Mouse (Mus musculus): ENCODE data around the gene Gm45021. TPM values are rescaled to one million over a fixed set of nuclear protein-coding genes. Genes with fewer than 3 reads are reported as not detected.

The Gm45021 gene
- polyA plus RNA-seq, 1 experiment: not detected

- H3K36me3 ChIP-seq (ENCODE audit: control insufficient read depth, insufficient read depth): no peaks in the 10 kb centered on the region
- no peak overlapping the region for H3K4me3 ChIP-seq (ENCODE audit: insufficient read depth, poor library complexity, severe bottlenecking)
- H3K27me3 ChIP-seq (ENCODE audit: control insufficient read depth, insufficient read depth, insufficient read length): no peaks in the 10 kb centered on the region
- TF ChIP-seq FOSL1 (IDR thresholded peaks at IDR 0.05; ENCODE audit: insufficient read depth, low read length, poor library complexity, severe bottlenecking) (no peak), CTCF (IDR thresholded peaks at IDR 0.05; ENCODE audit: control insufficient read depth, insufficient read depth, insufficient read length) (no peak), CEBPB (IDR thresholded peaks at IDR 0.05; ENCODE audit: low read depth) (no peak), USF1 (IDR thresholded peaks at IDR 0.05; ENCODE audit: low read depth) (no peak), MYOG (IDR thresholded peaks at IDR 0.05; ENCODE audit: control insufficient read depth, extremely low read depth, insufficient read length) (no peak), MAX (IDR thresholded peaks at IDR 0.05) (no peak), MYOD1 (IDR thresholded peaks at IDR 0.05; ENCODE audit: control insufficient read depth, insufficient read length, low read depth) (no peak)
- H3ac ChIP-seq (ENCODE audit: control insufficient read depth, insufficient read length, low read depth): no peak overlapping the region
- no peaks in the 10 kb centered on the region for H3K79me2 ChIP-seq (ENCODE audit: control insufficient read depth, insufficient read depth)
- no peaks in the 10 kb centered on the region for H3K79me3 ChIP-seq (ENCODE audit: low read depth)
Measured at GRCm38 (mm10) chr6:48546271-48546670, 43.1 kb upstream of the Gm45021 start.

DNA sequence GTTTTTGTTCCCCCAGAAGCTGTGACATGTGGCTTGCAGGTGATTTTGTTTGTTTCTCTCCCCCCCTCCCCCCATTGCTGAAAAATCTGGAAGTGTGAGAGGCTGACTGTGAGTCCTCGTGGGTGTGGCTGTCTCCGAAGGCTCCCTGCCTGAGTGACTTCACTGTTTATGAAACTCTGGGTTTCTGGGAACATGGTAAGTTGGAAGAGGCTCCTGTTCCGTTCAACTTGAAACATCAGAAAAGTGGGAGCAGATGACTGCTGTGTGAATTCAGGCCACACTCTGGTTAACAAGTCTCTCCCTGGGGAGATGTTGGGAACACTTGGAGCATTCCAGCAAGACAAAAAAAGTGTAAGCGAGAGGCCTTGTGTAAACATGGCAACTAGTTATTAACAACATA is 42.6 kb upstream of the Gm45021 start:
- no peak overlapping the region for H3K4me3 ChIP-seq (ENCODE audit: insufficient read depth, poor library complexity, severe bottlenecking)
- no peaks in the 10 kb centered on the region for H3K36me3 ChIP-seq (ENCODE audit: control insufficient read depth, insufficient read depth)
- no peaks in the 10 kb centered on the region for H3K79me2 ChIP-seq (ENCODE audit: control insufficient read depth, insufficient read depth)
- TF ChIP-seq CTCF (IDR thresholded peaks at IDR 0.05; ENCODE audit: control insufficient read depth, insufficient read depth, insufficient read length) (no peak), MYOG (IDR thresholded peaks at IDR 0.05; ENCODE audit: control insufficient read depth, extremely low read depth, insufficient read length) (no peak), MYOD1 (IDR thresholded peaks at IDR 0.05; ENCODE audit: control insufficient read depth, insufficient read length, low read depth) (no peak), FOSL1 (IDR thresholded peaks at IDR 0.05; ENCODE audit: insufficient read depth, low read length, poor library complexity, severe bottlenecking) (no peak), CEBPB (IDR thresholded peaks at IDR 0.05; ENCODE audit: low read depth) (no peak), MAX (IDR thresholded peaks at IDR 0.05) (no peak), USF1 (IDR thresholded peaks at IDR 0.05; ENCODE audit: low read depth) (no peak)
- no peak overlapping the region for H3ac ChIP-seq (ENCODE audit: control insufficient read depth, insufficient read length, low read depth)
- no peaks in the 10 kb centered on the region for H3K79me3 ChIP-seq (ENCODE audit: low read depth)
- H3K27me3 ChIP-seq (ENCODE audit: control insufficient read depth, insufficient read depth, insufficient read length): no peaks in the 10 kb centered on the region

DNA sequence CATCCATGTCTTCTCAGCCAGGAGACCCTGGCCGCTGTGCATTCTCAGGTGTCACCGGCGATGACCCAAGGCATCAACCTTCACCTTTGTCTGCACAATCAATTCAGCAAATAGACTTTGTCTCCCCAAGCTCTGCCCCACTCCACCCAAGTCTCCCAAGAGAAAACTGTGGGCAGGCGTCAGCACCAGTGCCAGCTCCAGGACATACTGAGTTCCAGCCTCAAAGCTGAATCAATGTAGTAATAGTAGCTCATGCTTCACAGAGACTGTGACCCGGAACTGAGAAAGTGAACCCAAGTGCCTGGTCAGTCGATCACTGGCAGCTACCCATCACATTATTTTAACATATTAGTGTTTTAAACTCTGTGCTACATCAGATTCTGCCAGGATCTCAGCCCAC is 41.1 kb upstream of the Gm45021 start:
- H3K79me3 ChIP-seq (ENCODE audit: low read depth): no peaks in the 10 kb centered on the region
- no peaks in the 10 kb centered on the region for H3K36me3 ChIP-seq (ENCODE audit: control insufficient read depth, insufficient read depth)
- no peaks in the 10 kb centered on the region for H3K27me3 ChIP-seq (ENCODE audit: control insufficient read depth, insufficient read depth, insufficient read length)
- H3K4me3 ChIP-seq (ENCODE audit: insufficient read depth, poor library complexity, severe bottlenecking): no peak overlapping the region
- no peaks in the 10 kb centered on the region for H3K79me2 ChIP-seq (ENCODE audit: control insufficient read depth, insufficient read depth)
- TF ChIP-seq FOSL1 (IDR thresholded peaks at IDR 0.05; ENCODE audit: insufficient read depth, low read length, poor library complexity, severe bottlenecking): no peak
- TF ChIP-seq CEBPB (IDR thresholded peaks at IDR 0.05; ENCODE audit: low read depth): no peak
- TF ChIP-seq MAX (IDR thresholded peaks at IDR 0.05): no peak
- TF ChIP-seq MYOG (IDR thresholded peaks at IDR 0.05; ENCODE audit: control insufficient read depth, extremely low read depth, insufficient read length): no peak
- no peak for TF ChIP-seq MYOD1 (IDR thresholded peaks at IDR 0.05; ENCODE audit: control insufficient read depth, insufficient read length, low read depth)
- TF ChIP-seq CTCF (IDR thresholded peaks at IDR 0.05; ENCODE audit: control insufficient read depth, insufficient read depth, insufficient read length): no peak
- no peak for TF ChIP-seq USF1 (IDR thresholded peaks at IDR 0.05; ENCODE audit: low read depth)
- H3ac ChIP-seq (ENCODE audit: control insufficient read depth, insufficient read length, low read depth): no peak overlapping the region

GRCm38 (mm10) chr6:48552918-48553317 is 36.5 kb upstream of the Gm45021 start:
- TF ChIP-seq CEBPB (IDR thresholded peaks at IDR 0.05; ENCODE audit: low read depth) (no peak), MAX (IDR thresholded peaks at IDR 0.05) (peak; percentile 47)
- no peaks in the 10 kb centered on the region for H3K36me3 ChIP-seq (ENCODE audit: control insufficient read depth, insufficient read depth)
- H3K79me2 ChIP-seq (ENCODE audit: control insufficient read depth, insufficient read depth): no peaks in the 10 kb centered on the region
- no peak overlapping the region for H3ac ChIP-seq (ENCODE audit: control insufficient read depth, insufficient read length, low read depth)
- H3K27me3 ChIP-seq (ENCODE audit: control insufficient read depth, insufficient read depth, insufficient read length): no peaks in the 10 kb centered on the region
- no peak overlapping the region for H3K4me3 ChIP-seq (ENCODE audit: insufficient read depth, poor library complexity, severe bottlenecking)
- no peaks in the 10 kb centered on the region for H3K79me3 ChIP-seq (ENCODE audit: low read depth)

- TF ChIP-seq MYOD1 (IDR thresholded peaks at IDR 0.05; ENCODE audit: control insufficient read depth, insufficient read length, low read depth) (no peak), FOSL1 (IDR thresholded peaks at IDR 0.05; ENCODE audit: insufficient read depth, low read length, poor library complexity, severe bottlenecking) (no peak), CEBPB (IDR thresholded peaks at IDR 0.05; ENCODE audit: low read depth) (no peak), MAX (IDR thresholded peaks at IDR 0.05) (no peak), CTCF (IDR thresholded peaks at IDR 0.05; ENCODE audit: control insufficient read depth, insufficient read depth, insufficient read length) (no peak), USF1 (IDR thresholded peaks at IDR 0.05; ENCODE audit: low read depth) (no peak), MYOG (IDR thresholded peaks at IDR 0.05; ENCODE audit: control insufficient read depth, extremely low read depth, insufficient read length) (no peak)
- Histone ChIP-seq H3K4me3 (ENCODE audit: insufficient read depth, poor library complexity, severe bottlenecking) (no peak overlapping the region), H3K79me2 (ENCODE audit: control insufficient read depth, insufficient read depth) (no peaks in the 10 kb centered on the region), H3K79me3 (ENCODE audit: low read depth) (no peaks in the 10 kb centered on the region), H3K36me3 (ENCODE audit: control insufficient read depth, insufficient read depth) (no peaks in the 10 kb centered on the region), H3K27me3 (ENCODE audit: control insufficient read depth, insufficient read depth, insufficient read length) (no peaks in the 10 kb centered on the region), H3ac (ENCODE audit: control insufficient read depth, insufficient read length, low read depth) (no peak overlapping the region)
Measured at GRCm38 (mm10) chr6:48553819-48554218, 35.6 kb upstream of the Gm45021 start.

DNA sequence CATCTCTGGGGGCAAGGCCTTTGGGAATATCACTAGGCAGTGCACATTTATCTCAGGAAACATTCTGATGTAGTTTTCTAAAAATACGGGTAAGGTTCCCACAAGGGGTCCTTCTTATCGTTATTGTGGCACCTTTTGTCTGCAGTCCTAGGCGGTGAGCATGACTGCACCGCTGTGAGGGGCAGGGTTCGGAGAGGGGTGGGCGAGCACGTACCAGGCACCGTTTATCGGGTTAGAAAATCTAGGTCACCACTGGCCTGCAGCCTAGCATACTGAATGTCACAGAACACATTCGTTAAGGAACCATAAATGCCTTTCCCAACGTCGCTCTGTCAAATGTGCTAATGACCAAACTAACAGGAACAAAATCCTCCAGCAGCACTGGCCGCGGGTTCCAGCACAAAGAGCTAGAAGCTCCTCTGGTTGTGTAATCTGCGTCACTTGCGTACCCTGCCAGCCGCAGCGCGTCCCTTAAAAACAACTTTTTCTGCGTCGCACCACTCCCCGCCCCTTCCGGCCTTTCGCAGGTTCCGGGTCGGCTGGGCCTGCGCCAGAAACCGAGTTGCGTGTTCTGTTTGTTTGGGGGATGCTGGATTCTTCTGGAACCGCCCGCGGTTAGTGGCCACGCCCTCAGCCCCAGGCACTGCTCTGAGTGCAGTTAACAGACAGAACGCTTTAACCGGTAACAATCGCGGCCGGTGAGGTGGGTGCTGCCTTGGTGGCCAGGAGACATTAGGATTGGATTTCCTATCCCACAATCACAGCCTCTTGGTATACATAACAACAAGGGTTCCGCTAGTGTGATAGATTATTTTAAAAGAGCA is 34.9 kb upstream of the Gm45021 start, which contains the start of gene Lrrc61:
Lrrc61 (plus strand) TSS at position 517 of the 824 bp plus-strand sequence.
- TF ChIP-seq FOSL1 (IDR thresholded peaks at IDR 0.05; ENCODE audit: insufficient read depth, low read length, poor library complexity, severe bottlenecking) (no peak), MYOG (IDR thresholded peaks at IDR 0.05; ENCODE audit: control insufficient read depth, extremely low read depth, insufficient read length) (no peak), CTCF (IDR thresholded peaks at IDR 0.05; ENCODE audit: control insufficient read depth, insufficient read depth, insufficient read length) (no peak), CEBPB (IDR thresholded peaks at IDR 0.05; ENCODE audit: low read depth) (peak; percentile 56), MYOD1 (IDR thresholded peaks at IDR 0.05; ENCODE audit: control insufficient read depth, insufficient read length, low read depth) (no peak)
- Histone ChIP-seq H3K79me2 (ENCODE audit: control insufficient read depth, insufficient read depth) (no peaks in the 10 kb centered on the region), H3K27me3 (ENCODE audit: control insufficient read depth, insufficient read depth, insufficient read length) (no peaks in the 10 kb centered on the region), H3K36me3 (ENCODE audit: control insufficient read depth, insufficient read depth) (no peaks in the 10 kb centered on the region), H3K79me3 (ENCODE audit: low read depth) (no peaks in the 10 kb centered on the region), H3ac (ENCODE audit: control insufficient read depth, insufficient read length, low read depth) (peak within 1 kb of the TSS; percentile 31), H3K4me3 (ENCODE audit: insufficient read depth, poor library complexity, severe bottlenecking) (peak within 1 kb of the TSS; percentile 22)

Measured in C2C12 (cell line).